Mouse (Mus musculus) hindbrain, embryonic 13.5 days (tissue): ENCODE measurements at regions not wholly inside any gene's neighbourhood (a gene's known extent, or its start where the extent isn't known, plus 50 kb on each side); places are given as distances from the start of the nearest gene placed in this dataset.
A peak's percentile ranks its signal among the peaks of the same experiment; 100 is the strongest.

Source experiments
- ATAC-seq: fragments of 200-750 bp; cut with Nextera tagmentation; 2 replicates; pipeline ENCODE4 v1.8.0; 2017; ENCODE audit warnings: moderate TSS enrichment; ENCODE audit not compliant: low FRiP score
- H3K27ac ChIP-seq: fragments of 300-500 bp; sonication (generic); 2 replicates; pipeline ENCODE4 v1.5.1; 2015; ENCODE audit warnings: inconsistent platforms, mild to moderate bottlenecking, moderate library complexity
- H3K27me3 ChIP-seq: fragments of 300-500 bp; sonication (generic); 2 replicates; pipeline ENCODE4 v1.6.1; 2015; ENCODE audit warnings: mild to moderate bottlenecking, inconsistent platforms
- H3K36me3 ChIP-seq: fragments of 300-500 bp; sonication (generic); 2 replicates; pipeline ENCODE4 v1.6.1; 2015; ENCODE audit warnings: mild to moderate bottlenecking, inconsistent platforms
- H3K4me1 ChIP-seq: fragments of 300-500 bp; sonication (generic); replicated peaks from 2 replicates; pipeline ENCODE4 v1.6.1; 2015; ENCODE audit warnings: inconsistent platforms
- H3K4me2 ChIP-seq: fragments of 300-500 bp; sonication (generic); 2 replicates; pipeline ENCODE4 v1.6.1; 2015; ENCODE audit warnings: inconsistent platforms, mild to moderate bottlenecking, moderate library complexity
- H3K4me3 ChIP-seq: fragments of 300-500 bp; sonication (generic); 2 replicates; pipeline ENCODE4 v1.5.1; 2015; ENCODE audit warnings: mild to moderate bottlenecking, inconsistent platforms
- H3K9ac ChIP-seq: fragments of 300-500 bp; sonication (generic); 2 replicates; pipeline ENCODE4 v1.6.1; 2015; ENCODE audit warnings: mild to moderate bottlenecking, inconsistent platforms
- H3K9me3 ChIP-seq: fragments of 300-500 bp; sonication (generic); 2 replicates; pipeline ENCODE4 v1.6.1; 2016; ENCODE audit warnings: inconsistent platforms
- WGBS: fragments of 180-500 bp; shearing (Covaris S2); methylation state at CpG from one replicate; pipeline ENCODE4 v1.1.7; 2015; 5-methylcytosine and 5-hydroxymethylcytosine counted together

DNA sequence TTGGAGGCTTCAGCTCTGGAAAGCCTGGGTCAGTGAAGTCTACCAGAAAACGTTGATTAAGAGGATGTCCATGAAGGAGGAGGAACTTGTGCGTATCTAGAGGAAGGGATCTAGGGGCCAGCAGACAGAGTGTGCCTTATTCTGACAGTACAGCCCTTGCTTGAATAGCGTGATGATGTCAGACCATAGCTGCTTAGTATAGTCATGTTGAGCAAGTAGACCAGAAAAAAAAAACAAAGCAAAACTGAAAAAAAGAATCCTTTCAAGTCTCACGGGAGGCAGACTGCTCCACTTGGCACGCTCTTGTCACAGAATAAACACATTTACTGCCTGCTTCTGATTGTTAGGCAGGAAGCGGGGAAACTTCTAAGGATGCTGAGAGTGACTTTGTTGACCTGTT, 290.7 kb downstream of the Rngtt start:
- Histone ChIP-seq H3K4me2 (no peak overlapping the region), H3K36me3 (no peaks in the 10 kb centered on the region), H3K4me3 (no peak overlapping the region), H3K4me1 (peaks cover 1% of the 10 kb centered on the region; the same call in 1 of the 2 replicates), H3K9me3 (no peaks in the 10 kb centered on the region), H3K9ac (no peak overlapping the region), H3K27me3 (no peaks in the 10 kb centered on the region), H3K27ac (no peak overlapping the region)
- ATAC-seq = no peak
- 52% methylated on average over 6 of the region's 6 CpGs for WGBS

DNA sequence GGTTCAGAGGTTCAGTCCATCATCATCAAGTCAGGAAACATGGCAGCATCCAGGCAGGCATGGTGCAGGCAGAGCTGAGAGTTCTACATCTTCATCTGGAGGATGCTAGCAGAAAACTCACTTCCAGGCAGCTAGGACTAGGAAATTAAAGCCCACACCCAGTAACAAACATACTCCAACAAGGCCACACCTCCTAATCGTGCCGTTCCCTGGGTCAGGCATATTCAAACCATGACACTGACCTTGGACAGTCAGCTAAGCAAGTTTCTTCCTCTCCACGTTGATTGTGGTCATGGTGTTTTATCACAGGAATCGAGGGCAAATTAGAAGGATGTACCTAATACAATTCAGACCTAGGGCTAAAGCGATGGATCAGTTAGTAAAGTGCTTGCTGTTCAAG, 294.5 kb downstream of the Rngtt start:
- H3K36me3 ChIP-seq = no peaks in the 10 kb centered on the region
- no peaks in the 10 kb centered on the region for H3K27me3 ChIP-seq
- 94% methylated on average over 5 of the region's 5 CpGs for WGBS
- H3K9ac ChIP-seq = no peak overlapping the region
- no peak for ATAC-seq
- H3K4me3 ChIP-seq = no peak overlapping the region
- no peaks in the 10 kb centered on the region for H3K9me3 ChIP-seq
- H3K27ac ChIP-seq = no peak overlapping the region
- no peak overlapping the region for H3K4me2 ChIP-seq
- H3K4me1 ChIP-seq = no peaks in the 10 kb centered on the region; the same call in 1 of the 2 replicates

DNA sequence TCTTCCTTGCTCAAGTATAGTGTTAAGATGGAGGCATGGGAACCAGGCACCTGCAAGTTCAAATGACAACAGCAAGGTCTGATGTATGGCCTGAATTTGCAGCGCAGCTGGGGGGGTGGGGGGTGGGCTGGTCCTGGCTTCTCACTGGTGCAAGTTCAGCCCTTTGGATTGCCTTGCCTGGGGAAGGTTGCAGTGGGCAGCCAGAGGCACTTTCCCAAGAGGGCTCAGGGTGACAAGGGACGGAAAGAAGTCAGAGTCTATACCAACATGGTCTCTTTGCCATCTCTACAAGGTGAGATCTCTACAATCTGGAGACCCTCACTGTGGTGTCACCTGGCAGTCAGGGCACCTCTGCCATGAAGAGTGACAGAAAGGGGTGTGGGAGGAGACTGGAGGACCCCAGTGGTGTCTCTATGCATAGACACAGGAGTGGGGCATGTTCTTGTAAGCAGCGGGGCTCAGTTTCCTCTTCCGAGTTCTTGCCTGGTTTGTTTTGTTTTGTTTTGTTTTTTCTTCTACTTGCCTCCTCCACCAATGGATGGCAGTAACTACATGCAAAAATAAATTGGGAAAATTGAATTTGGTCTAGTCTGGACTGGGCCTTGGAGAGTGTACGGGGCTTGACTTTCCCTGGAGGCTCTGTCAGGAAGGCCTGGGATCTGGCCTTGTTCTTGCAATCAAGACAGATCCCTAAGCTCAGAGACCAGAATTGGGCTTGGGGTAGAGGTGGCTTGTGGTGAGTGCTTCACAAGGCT, 284.4 kb upstream of the Cnr1 start:
- Histone ChIP-seq H3K27me3 (no peaks in the 10 kb centered on the region), H3K4me2 (no peak overlapping the region), H3K27ac (no peak overlapping the region), H3K36me3 (no peaks in the 10 kb centered on the region), H3K9ac (no peak overlapping the region), H3K9me3 (no peaks in the 10 kb centered on the region), H3K4me1 (peaks cover 14% of the 10 kb centered on the region), H3K4me3 (no peak overlapping the region)
- ATAC-seq = no peak
- 88% methylated on average over 5 of the region's 5 CpGs for WGBS

DNA sequence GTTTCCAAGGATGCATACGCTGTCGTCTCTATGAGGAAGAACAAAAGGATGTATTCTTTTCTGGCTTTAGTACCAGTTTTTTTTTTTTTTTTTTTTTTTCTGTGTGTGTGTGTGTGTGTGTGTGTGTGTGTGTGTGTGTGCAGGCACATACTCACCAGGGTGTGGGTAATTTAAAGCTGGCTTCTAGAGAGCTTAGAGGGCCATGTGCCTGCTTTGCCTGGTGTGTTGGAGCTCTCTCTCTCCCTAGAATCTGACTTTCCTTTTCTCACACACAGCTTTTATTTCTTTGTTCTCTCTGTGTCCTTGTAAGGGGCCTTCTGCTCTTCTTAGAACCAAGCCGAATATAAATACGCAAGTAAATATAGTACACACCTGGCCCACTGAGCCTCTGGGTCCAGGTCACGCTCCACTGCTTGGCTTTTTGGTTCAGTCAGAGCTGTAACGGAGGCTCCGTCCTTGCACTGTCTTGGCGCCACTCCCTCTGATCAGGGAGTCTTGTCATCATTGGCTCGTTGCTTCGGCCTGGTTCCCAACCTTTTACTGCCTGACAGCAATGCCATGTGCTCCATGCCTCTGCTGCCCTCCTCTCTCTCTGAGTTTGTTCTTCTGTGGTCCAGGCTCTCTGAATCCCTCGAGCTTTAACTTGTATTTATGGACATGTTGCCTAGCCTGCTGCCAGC, 283.7 kb upstream of the Cnr1 start:
- WGBS = 71% methylated on average over 11 of the region's 11 CpGs
- Histone ChIP-seq H3K9me3 (no peaks in the 10 kb centered on the region), H3K4me1 (peaks cover 14% of the 10 kb centered on the region), H3K27me3 (no peaks in the 10 kb centered on the region), H3K4me3 (no peak overlapping the region), H3K4me2 (no peak overlapping the region), H3K36me3 (no peaks in the 10 kb centered on the region), H3K9ac (no peak overlapping the region), H3K27ac (no peak overlapping the region)
- ATAC-seq = peak; percentile 61; the same call in 1 of the 2 replicates

DNA sequence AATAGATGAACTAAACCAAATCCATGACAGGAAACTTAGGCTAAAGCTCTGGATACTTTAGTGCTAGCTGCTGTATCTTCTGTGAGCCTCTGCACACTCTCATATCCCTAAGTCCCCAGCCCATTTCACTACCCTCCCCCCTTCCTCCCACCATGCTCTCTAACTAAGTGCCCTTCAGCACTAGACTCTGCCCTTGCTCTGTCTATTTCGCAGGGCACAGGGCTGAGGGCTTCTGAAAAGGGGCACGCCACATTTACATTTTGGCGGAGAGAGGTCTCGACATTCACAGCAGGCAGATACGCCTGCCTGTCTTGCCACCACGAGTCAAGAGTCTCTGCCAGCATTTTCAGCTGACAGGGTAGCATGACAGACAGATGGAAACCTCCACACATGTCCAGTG, 282.5 kb upstream of the Cnr1 start:
- no peak overlapping the region for H3K4me2 ChIP-seq
- ATAC-seq = no peak; the same call in 1 of the 2 replicates
- no peak overlapping the region for H3K9ac ChIP-seq
- H3K36me3 ChIP-seq = no peaks in the 10 kb centered on the region
- H3K4me1 ChIP-seq = peaks cover 14% of the 10 kb centered on the region
- H3K27me3 ChIP-seq = no peaks in the 10 kb centered on the region
- H3K4me3 ChIP-seq = no peak overlapping the region
- peak overlapping the region; percentile 30; the same call in 1 of the 2 replicates for H3K27ac ChIP-seq
- H3K9me3 ChIP-seq = no peaks in the 10 kb centered on the region
- 38% methylated on average over 6 of the region's 6 CpGs for WGBS

DNA sequence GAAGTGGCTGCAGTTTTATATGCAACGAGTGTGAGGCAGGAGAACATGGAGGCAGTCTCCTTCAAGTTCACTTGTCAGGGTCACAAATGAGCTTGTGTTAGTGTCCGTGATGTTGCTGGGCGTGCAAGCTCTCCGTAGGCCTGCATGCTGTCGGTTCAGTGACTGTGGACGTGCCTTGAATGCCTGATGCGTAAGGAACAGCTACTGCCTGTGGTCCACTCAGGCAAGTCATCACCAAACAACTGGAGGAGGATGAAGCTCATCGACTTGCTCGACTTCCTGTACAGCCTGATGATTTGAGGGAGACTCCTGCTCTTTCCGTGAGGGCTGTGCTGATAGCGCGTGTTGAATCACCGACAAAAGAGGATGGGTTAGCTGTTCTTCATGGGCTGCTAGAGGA, 281.9 kb upstream of the Cnr1 start:
- Histone ChIP-seq H3K9ac (no peak overlapping the region), H3K4me1 (peaks cover 14% of the 10 kb centered on the region), H3K27ac (0 out of 2 replicates have a peak overlapping the region, but pooled peaks have one; percentile 30), H3K27me3 (no peaks in the 10 kb centered on the region), H3K9me3 (no peaks in the 10 kb centered on the region), H3K4me2 (no peak overlapping the region), H3K36me3 (no peaks in the 10 kb centered on the region), H3K4me3 (no peak overlapping the region)
- peak; percentile 60; the same call in 1 of the 2 replicates for ATAC-seq
- WGBS = 69% methylated on average over 13 of the region's 13 CpGs

DNA sequence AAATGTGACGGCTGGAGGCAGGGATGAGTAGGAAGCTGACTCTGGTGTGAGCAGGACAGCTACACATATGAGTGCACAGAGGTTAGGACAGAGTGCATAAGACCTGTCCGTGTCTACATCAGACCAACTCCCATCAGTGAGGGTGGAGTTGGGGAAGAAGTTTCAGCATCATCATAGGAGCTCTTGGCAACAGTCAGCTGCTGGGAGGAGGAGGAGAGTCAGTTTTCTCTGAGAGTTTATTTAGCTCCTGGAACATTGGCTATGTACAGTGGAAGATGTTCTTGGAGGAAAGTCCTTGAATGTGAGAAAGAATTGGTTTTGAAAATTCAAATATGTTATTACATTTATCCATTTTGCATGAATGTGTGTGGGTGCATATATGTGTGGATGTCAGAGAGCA, 279.2 kb upstream of the Cnr1 start:
- WGBS = 88% methylated on average over 2 of the region's 2 CpGs
- Histone ChIP-seq H3K27me3 (no peaks in the 10 kb centered on the region), H3K27ac (no peak overlapping the region), H3K4me2 (no peak overlapping the region), H3K36me3 (no peaks in the 10 kb centered on the region), H3K4me1 (peaks cover 14% of the 10 kb centered on the region), H3K9me3 (no peaks in the 10 kb centered on the region), H3K9ac (no peak overlapping the region), H3K4me3 (no peak overlapping the region)
- no peak for ATAC-seq

DNA sequence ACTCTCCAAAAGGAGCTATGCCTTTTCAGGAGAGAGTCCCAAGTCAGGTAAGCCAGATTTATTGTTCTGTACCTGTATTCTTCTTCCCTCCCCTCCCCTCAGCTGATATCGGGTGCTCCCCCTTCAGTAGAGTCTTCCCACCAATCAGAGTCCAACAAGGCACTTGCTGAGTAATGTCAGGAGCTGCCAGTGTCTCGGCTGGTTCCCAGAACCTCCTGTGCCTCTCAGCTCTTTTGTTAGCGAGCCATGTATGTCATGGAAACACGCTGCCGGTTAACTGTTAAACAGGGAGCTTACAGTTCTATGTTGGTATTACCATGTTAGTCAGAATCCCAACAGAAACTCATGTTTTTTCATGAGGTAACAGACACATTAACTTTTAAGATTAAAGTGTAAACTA, 273.1 kb upstream of the Cnr1 start:
- Histone ChIP-seq H3K27ac (no peak overlapping the region), H3K4me1 (no peaks in the 10 kb centered on the region), H3K27me3 (no peaks in the 10 kb centered on the region), H3K36me3 (no peaks in the 10 kb centered on the region), H3K4me3 (no peak overlapping the region), H3K4me2 (no peak overlapping the region), H3K9ac (no peak overlapping the region), H3K9me3 (no peaks in the 10 kb centered on the region)
- ATAC-seq = no peak
- 80% methylated on average over 5 of the region's 5 CpGs for WGBS

DNA sequence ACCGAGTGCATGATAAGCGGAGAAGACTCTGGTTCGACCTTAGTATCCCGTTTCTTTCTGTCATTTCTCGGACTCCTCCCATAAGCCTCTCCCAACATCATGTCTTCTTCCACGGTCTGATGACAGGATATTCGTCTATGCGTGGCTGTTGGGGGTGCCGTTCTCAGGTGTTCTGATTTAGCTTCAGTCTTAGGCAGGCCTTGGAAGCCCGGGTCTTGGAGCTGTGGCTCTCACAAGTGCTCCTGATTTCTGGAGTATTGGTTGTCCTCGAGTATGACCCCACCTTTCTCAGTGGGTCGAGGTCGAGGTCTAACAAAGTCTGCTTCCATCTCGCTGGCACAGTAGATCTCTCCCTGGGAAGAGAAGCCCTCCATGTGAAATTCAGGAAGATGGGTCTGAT, 264.6 kb upstream of the Cnr1 start:
- no peaks in the 10 kb centered on the region for H3K36me3 ChIP-seq

DNA sequence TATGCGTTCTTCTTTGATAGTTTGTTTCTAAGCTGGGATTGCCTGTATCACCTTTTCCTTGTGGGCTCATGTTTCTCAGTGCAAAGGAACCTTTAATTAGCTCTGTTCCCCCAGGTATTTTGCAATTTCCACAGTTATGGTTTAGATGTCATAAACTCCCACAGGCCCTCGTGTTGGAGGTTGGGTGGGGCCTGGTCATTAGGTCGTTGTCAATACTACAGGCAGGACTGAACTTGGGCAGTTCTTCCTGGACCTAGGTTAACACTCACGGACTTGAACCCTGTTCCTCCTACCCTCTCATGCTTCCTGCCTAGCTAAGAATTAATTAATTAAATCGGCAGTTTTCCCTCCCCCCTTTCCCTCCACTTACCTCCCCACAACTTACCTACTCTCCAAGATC, 263.8 kb upstream of the Cnr1 start:
- H3K9ac ChIP-seq = no peak overlapping the region
- H3K4me3 ChIP-seq = no peak overlapping the region
- no peaks in the 10 kb centered on the region for H3K36me3 ChIP-seq
- peaks cover 13% of the 10 kb centered on the region for H3K4me1 ChIP-seq
- ATAC-seq = no peak
- no peaks in the 10 kb centered on the region for H3K9me3 ChIP-seq
- 0 out of 2 replicates have a peak, but pooled peaks cover under 1% of the 10 kb centered on the region for H3K27me3 ChIP-seq
- 86% methylated on average over 5 of the region's 5 CpGs for WGBS
- no peak overlapping the region for H3K4me2 ChIP-seq
- no peak overlapping the region for H3K27ac ChIP-seq

More for the DNA sequence above, 264.6 kb upstream of the Cnr1 start:
- Histone ChIP-seq H3K27me3 (no peaks in the 10 kb centered on the region), H3K27ac (no peak overlapping the region), H3K9me3 (no peaks in the 10 kb centered on the region), H3K4me2 (no peak overlapping the region), H3K4me1 (peaks cover 13% of the 10 kb centered on the region), H3K9ac (no peak overlapping the region), H3K4me3 (no peak overlapping the region)
- ATAC-seq = no peak
- WGBS = 94% methylated on average over 14 of the region's 14 CpGs

DNA sequence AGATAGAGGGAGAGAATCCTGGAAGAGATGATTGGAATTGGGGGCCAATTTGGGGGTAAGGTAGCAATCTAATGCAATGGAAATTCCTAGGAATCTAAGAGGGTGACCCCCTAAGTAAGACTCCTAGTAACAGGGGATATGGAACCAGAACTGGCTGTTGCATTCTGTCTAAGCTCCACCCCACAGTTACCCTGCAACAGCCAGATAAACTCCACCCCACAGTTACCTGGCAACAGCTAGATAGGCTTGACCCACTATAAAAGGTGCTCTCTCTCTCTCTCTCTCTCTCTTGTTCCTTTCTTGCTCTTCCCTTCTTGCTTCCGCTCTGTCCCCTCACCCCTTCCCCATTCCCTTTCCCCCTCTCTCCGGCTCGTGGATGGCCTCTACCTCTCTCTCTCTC, 262.5 kb upstream of the Cnr1 start:
- Histone ChIP-seq H3K9me3 (no peaks in the 10 kb centered on the region), H3K4me1 (peaks cover 13% of the 10 kb centered on the region), H3K27ac (no peak overlapping the region), H3K4me2 (no peak overlapping the region), H3K36me3 (no peaks in the 10 kb centered on the region), H3K27me3 (0 out of 2 replicates have a peak, but pooled peaks cover 3% of the 10 kb centered on the region), H3K9ac (no peak overlapping the region), H3K4me3 (no peak overlapping the region)
- 90% methylated on average over 3 of the region's 3 CpGs for WGBS
- ATAC-seq = no peak

DNA sequence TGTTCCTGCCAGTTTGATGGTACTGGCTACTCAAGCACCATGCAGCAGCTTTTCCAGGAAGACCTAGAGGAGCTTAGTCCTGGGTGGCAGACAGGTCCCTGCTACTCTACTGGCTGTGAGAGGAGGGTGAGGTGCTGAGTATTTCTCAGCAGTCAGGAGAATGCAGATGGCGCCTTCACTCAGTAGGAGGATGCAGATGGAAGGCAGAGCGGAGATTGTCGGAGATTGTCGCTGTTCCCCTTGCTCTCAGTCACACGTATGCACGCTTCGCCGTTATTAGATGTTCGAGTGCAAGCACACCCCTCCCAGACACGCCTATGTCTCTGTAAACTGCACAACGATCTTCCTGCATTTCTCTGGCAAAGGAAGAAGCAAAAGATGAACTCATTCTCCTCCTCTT, 261.4 kb upstream of the Cnr1 start:
- WGBS = 83% methylated on average over 11 of the region's 11 CpGs
- H3K4me2 ChIP-seq = no peak overlapping the region
- ATAC-seq = no peak
- H3K4me1 ChIP-seq = peaks cover 13% of the 10 kb centered on the region
- no peak overlapping the region for H3K27ac ChIP-seq
- no peak overlapping the region for H3K4me3 ChIP-seq
- H3K9me3 ChIP-seq = no peaks in the 10 kb centered on the region
- H3K9ac ChIP-seq = no peak overlapping the region
- 0 out of 2 replicates have a peak, but pooled peaks cover 3% of the 10 kb centered on the region for H3K27me3 ChIP-seq
- no peaks in the 10 kb centered on the region for H3K36me3 ChIP-seq
